Mouse (Mus musculus): Measurements from ENCODE around the gene Aes.
A peak's percentile ranks its signal among the peaks of the same experiment; 100 is the strongest.

DNA sequence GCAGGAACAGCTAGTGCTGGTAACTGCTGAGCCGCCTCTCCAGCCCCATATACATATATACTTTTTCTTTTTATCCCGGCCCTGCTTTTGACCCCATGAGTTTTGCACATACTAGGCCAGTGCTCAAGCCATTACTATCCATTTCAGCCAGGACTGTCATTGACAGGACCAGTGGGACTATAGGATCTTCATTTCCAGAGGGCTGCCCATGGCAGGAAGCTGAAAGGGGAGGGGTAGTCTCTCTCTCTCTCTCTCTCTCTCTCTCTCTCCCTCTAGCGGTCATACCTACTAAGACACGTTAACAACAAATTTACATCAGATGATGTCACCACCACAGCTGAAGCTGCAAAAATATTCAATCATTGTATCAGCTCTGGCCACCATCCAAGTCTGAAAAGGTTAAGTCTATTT lies 43.5 kb downstream of the Aes start:
- peak; percentile 79 for TF ChIP-seq CTCF (IDR thresholded peaks at IDR 0.05; ENCODE audit: low read depth)
- TF ChIP-seq EP300 (IDR thresholded peaks at IDR 0.05; ENCODE audit: low read depth), result no peak
